Mouse (Mus musculus): ENCODE measurements around the gene Olfr1062.
"Not testable (repeated sequence)": the region's sequence is repeated elsewhere in the genome, so short reads cannot be mapped to it uniquely, and the experiment has no call there.

The Olfr1062 gene

GRCm38 (mm10) chr2:86426649-86427048 lies at the start of gene Olfr1062:
Gene Olfr1062 (minus strand): TSS chr2:86426749.
- not testable (repeated sequence) for DNase-seq (ENCODE audit: low read depth)

- peak; percentile 0 for DNase-seq (ENCODE audit: low read depth)
Measured at GRCm38 (mm10) chr2:86464442-86465109, 38.0 kb upstream of the Olfr1062 start.

GRCm38 (mm10) chr2:86460434-86460833 lies 33.9 kb upstream of the Olfr1062 start:
- DNase-seq (ENCODE audit: low read depth): no peak

GRCm38 (mm10) chr2:86456169-86456568 lies 29.6 kb upstream of the Olfr1062 start, which contains the start of gene Olfr1066:
Gene Olfr1066 (minus strand): TSS chr2:86456269.
- no peak for DNase-seq (ENCODE audit: low read depth)

GRCm38 (mm10) chr2:86450491-86450890 lies 23.9 kb upstream of the Olfr1062 start, which contains the start of gene Olfr1065:
Gene Olfr1065 (minus strand): TSS chr2:86450591.
- DNase-seq (ENCODE audit: low read depth): not testable (repeated sequence)

GRCm38 (mm10) chr2:86442101-86442500 lies 15.6 kb upstream of the Olfr1062 start:
- DNase-seq (ENCODE audit: low read depth): not testable (repeated sequence)

- DNase-seq (ENCODE audit: low read depth): not testable (repeated sequence)
Measured at GRCm38 (mm10) chr2:86428511-86428910, 2.0 kb upstream of the Olfr1062 start.

GRCm38 (mm10) chr2:86413950-86414349 lies 12.6 kb downstream of the Olfr1062 start, which contains the start of gene Olfr1061:
Gene Olfr1061 (minus strand): TSS chr2:86414050.
- no peak for DNase-seq (ENCODE audit: low read depth)

- no peak for DNase-seq (ENCODE audit: low read depth)
Measured at GRCm38 (mm10) chr2:86395114-86395513, 31.4 kb downstream of the Olfr1062 start.

- not testable (repeated sequence) for DNase-seq (ENCODE audit: low read depth)
Measured at GRCm38 (mm10) chr2:86388461-86388860, 38.1 kb downstream of the Olfr1062 start, which contains the start of gene Olfr1058. Gene Olfr1058 (minus strand): TSS chr2:86388561.

GRCm38 (mm10) chr2:86378293-86378692 lies 48.3 kb downstream of the Olfr1062 start, which contains the start of gene Olfr1057:
Gene Olfr1057 (minus strand): TSS chr2:86378393.
- no peak for DNase-seq (ENCODE audit: low read depth)

Data from fibroblast of lung, adult 2 months (primary cell).